Mouse (Mus musculus) heart, postnatal 0 days (tissue): ENCODE measurements at regions not wholly inside any gene's neighbourhood (a gene's known extent, or its start where the extent isn't known, plus 50 kb on each side); places are given as distances from the start of the nearest gene placed in this dataset.

Experiments used
- CTCF ChIP-seq: IDR thresholded peaks from 2 replicates; pipeline ENCODE4 v1.5.1; 2016; ENCODE audit warnings: antibody characterized with exemption, control low read depth, low read depth
- EP300 ChIP-seq: IDR thresholded peaks from 2 replicates; pipeline ENCODE4 v1.6.1; 2016; ENCODE audit warnings: antibody characterized with exemption, low read depth

- TF ChIP-seq CTCF (no peak), EP300 (no peak)
These were observed 658.9 kb upstream of the Agtr1b start for GRCm38 (mm10) chr3:21025876-21026275.
